ENCODE assay signal across 16 mouse cellular contexts in genomic region chr4:117599986-117600565, GRCm38 (mm10). TPM values are rescaled to one million over a fixed set of nuclear protein-coding genes. Genes with fewer than 3 reads are reported as not detected.
DNase-seq lines count a peak whose midpoint lies in the region; ATAC-seq and TF ChIP-seq lines count a peak whose summit lies in the region.
"Had no signal": no experiment of that assay in that cellular context is flagged by ENCODE, and none has a peak within 500 bp of the region (broad histone marks: within the 10 kb centered on the region; RNA-seq: fewer than 3 reads in every experiment).

No protein-coding gene starts in this region.

- no peak overlapping the region for H3K4me3 ChIP-seq in forebrain, embryonic 14.5 days (ENCODE audit: low read depth, low read length)
- H3K4me3 ChIP-seq in forebrain, embryonic 12.5 days (replicated peaks) = no peak overlapping the region
- H3K4me3 ChIP-seq in hindbrain, embryonic 14.5 days (replicated peaks; ENCODE audit: low read length) = no peak overlapping the region
- H3K4me3 ChIP-seq in hindbrain, embryonic 10.5 days = no peak overlapping the region
- no peak overlapping the region for H3K4me3 ChIP-seq in midbrain, postnatal 0 days (ENCODE audit: low read depth, low read length)
- H3K4me3 ChIP-seq in kidney, embryonic 14.5 days (ENCODE audit: low read length) = no peak overlapping the region
- H3K4me3 ChIP-seq: heart, embryonic 10.5 days; intestine, embryonic 15.5 days; kidney, embryonic 15.5 days; liver, embryonic 13.5 days had no signal

- H3K4me2 ChIP-seq in forebrain, embryonic 14.5 days (ENCODE audit: low read length) = no peak overlapping the region
- H3K4me2 ChIP-seq in forebrain, embryonic 12.5 days = no peak overlapping the region
- H3K4me2 ChIP-seq in hindbrain, embryonic 14.5 days (replicated peaks) = no peak overlapping the region
- no peak overlapping the region for H3K4me2 ChIP-seq in midbrain, postnatal 0 days (ENCODE audit: low read depth, low read length, poor library complexity, severe bottlenecking)
- no peak overlapping the region for H3K4me2 ChIP-seq in kidney, embryonic 14.5 days (replicated peaks; ENCODE audit: low read depth, low read length)
- H3K4me2 ChIP-seq: intestine, embryonic 15.5 days; kidney, embryonic 15.5 days; liver, embryonic 13.5 days had no signal

- H3K27ac ChIP-seq in forebrain, embryonic 14.5 days (ENCODE audit: low read depth, low read length) = no peak overlapping the region
- H3K27ac ChIP-seq in forebrain, embryonic 12.5 days = no peak overlapping the region
- H3K27ac ChIP-seq in hindbrain, embryonic 14.5 days = 0 out of 2 replicates have a peak overlapping the region, but pooled peaks have one; percentile 47
- H3K27ac ChIP-seq in hindbrain, embryonic 10.5 days = no peak overlapping the region
- no peak overlapping the region for H3K27ac ChIP-seq in midbrain, postnatal 0 days (ENCODE audit: low read depth, low read length)
- H3K27ac ChIP-seq in kidney, embryonic 14.5 days (ENCODE audit: low read depth, low read length) = no peak overlapping the region
- H3K27ac ChIP-seq: heart, embryonic 10.5 days; intestine, embryonic 15.5 days; kidney, embryonic 15.5 days; liver, embryonic 13.5 days had no signal

- WGBS in forebrain, embryonic 14.5 days = 43% methylated on average over 7 of the region's 7 CpGs
- WGBS in forebrain, embryonic 12.5 days = 50% methylated on average over 7 of the region's 7 CpGs
- 56% methylated on average over 7 of the region's 7 CpGs for WGBS in hindbrain, embryonic 14.5 days
- 64% methylated on average over 7 of the region's 7 CpGs for WGBS in hindbrain, embryonic 10.5 days
- 42% methylated on average over 7 of the region's 7 CpGs for WGBS in midbrain, postnatal 0 days
- 64% methylated on average over 7 of the region's 7 CpGs for WGBS in kidney, embryonic 14.5 days

- no peak for TF ChIP-seq CTCF in midbrain, postnatal 0 days (IDR thresholded peaks at IDR 0.05)

- H3K27me3 ChIP-seq in forebrain, embryonic 14.5 days (replicated peaks; ENCODE audit: control insufficient read depth, insufficient read depth, low read length) = no peaks in the 10 kb centered on the region
- H3K27me3 ChIP-seq in forebrain, embryonic 12.5 days = no peaks in the 10 kb centered on the region
- no peaks in the 10 kb centered on the region for H3K27me3 ChIP-seq in hindbrain, embryonic 14.5 days (ENCODE audit: control insufficient read depth, insufficient read depth, low read length)
- H3K27me3 ChIP-seq in hindbrain, embryonic 10.5 days (ENCODE audit: insufficient read depth, poor library complexity, severe bottlenecking) = peaks cover 47% of the 10 kb centered on the region
- H3K27me3 ChIP-seq in midbrain, postnatal 0 days (ENCODE audit: insufficient read depth, low read length) = no peaks in the 10 kb centered on the region
- H3K27me3 ChIP-seq in kidney, embryonic 14.5 days (ENCODE audit: control insufficient read depth, insufficient read depth, low read length) = no peaks in the 10 kb centered on the region
- H3K27me3 ChIP-seq: intestine, embryonic 15.5 days; kidney, embryonic 15.5 days; liver, embryonic 13.5 days had no signal

- H3K36me3 ChIP-seq in forebrain, embryonic 14.5 days (ENCODE audit: control insufficient read depth, insufficient read depth, low read length) = peaks cover 29% of the 10 kb centered on the region
- peaks cover 32% of the 10 kb centered on the region for H3K36me3 ChIP-seq in forebrain, embryonic 12.5 days (replicated peaks)
- peaks cover 36% of the 10 kb centered on the region for H3K36me3 ChIP-seq in hindbrain, embryonic 14.5 days (replicated peaks; ENCODE audit: control insufficient read depth, insufficient read depth)
- peaks cover 46% of the 10 kb centered on the region for H3K36me3 ChIP-seq in hindbrain, embryonic 10.5 days
- H3K36me3 ChIP-seq in midbrain, postnatal 0 days (ENCODE audit: insufficient read depth, low read length) = peaks cover 14% of the 10 kb centered on the region
- peaks cover 38% of the 10 kb centered on the region for H3K36me3 ChIP-seq in kidney, embryonic 14.5 days (ENCODE audit: control insufficient read depth, insufficient read depth, low read length)

- H3K9me3 ChIP-seq in forebrain, embryonic 14.5 days (replicated peaks; ENCODE audit: control insufficient read depth, low read length) = no peaks in the 10 kb centered on the region
- H3K9me3 ChIP-seq in forebrain, embryonic 12.5 days = no peaks in the 10 kb centered on the region
- no peaks in the 10 kb centered on the region for H3K9me3 ChIP-seq in hindbrain, embryonic 14.5 days (ENCODE audit: control insufficient read depth, low read length)
- H3K9me3 ChIP-seq in hindbrain, embryonic 10.5 days = no peaks in the 10 kb centered on the region
- H3K9me3 ChIP-seq in midbrain, postnatal 0 days (ENCODE audit: low read length) = no peaks in the 10 kb centered on the region
- H3K9me3 ChIP-seq in kidney, embryonic 14.5 days (ENCODE audit: control insufficient read depth, low read length) = no peaks in the 10 kb centered on the region
- H3K9me3 ChIP-seq: heart, embryonic 10.5 days; intestine, embryonic 15.5 days; kidney, embryonic 15.5 days; liver, embryonic 13.5 days had no signal

- H3K9ac ChIP-seq in forebrain, embryonic 14.5 days (ENCODE audit: low read length) = no peak overlapping the region
- no peak overlapping the region for H3K9ac ChIP-seq in forebrain, embryonic 12.5 days
- no peak overlapping the region for H3K9ac ChIP-seq in hindbrain, embryonic 14.5 days
- no peak overlapping the region for H3K9ac ChIP-seq in midbrain, postnatal 0 days (replicated peaks; ENCODE audit: low read length, poor library complexity, severe bottlenecking)
- no peak overlapping the region for H3K9ac ChIP-seq in kidney, embryonic 14.5 days (ENCODE audit: low read depth, low read length)
- H3K9ac ChIP-seq: intestine, embryonic 15.5 days; kidney, embryonic 15.5 days; liver, embryonic 13.5 days had no signal

- H3K4me1 ChIP-seq in forebrain, embryonic 14.5 days (ENCODE audit: control insufficient read depth, insufficient read depth, low read length) = peaks cover 6% of the 10 kb centered on the region; the same call in 1 of the 2 replicates
- H3K4me1 ChIP-seq in forebrain, embryonic 12.5 days = peaks cover 30% of the 10 kb centered on the region
- peaks cover 16% of the 10 kb centered on the region for H3K4me1 ChIP-seq in hindbrain, embryonic 14.5 days (replicated peaks; ENCODE audit: control insufficient read depth, insufficient read depth, low read length)
- H3K4me1 ChIP-seq in hindbrain, embryonic 10.5 days (replicated peaks) = peaks cover 36% of the 10 kb centered on the region
- peaks cover 5% of the 10 kb centered on the region for H3K4me1 ChIP-seq in midbrain, postnatal 0 days (ENCODE audit: insufficient read depth, low read length)
- peaks cover 3% of the 10 kb centered on the region; the same call in 1 of the 2 replicates for H3K4me1 ChIP-seq in kidney, embryonic 14.5 days (ENCODE audit: control insufficient read depth, insufficient read depth, low read length)
- H3K4me1 ChIP-seq: intestine, embryonic 15.5 days had no signal

- peak; percentile 38 for DNase-seq in forebrain, embryonic 14.5 days (ENCODE audit: low spot score)
- no peak for DNase-seq in hindbrain, embryonic 14.5 days (ENCODE audit: low spot score)
- DNase-seq in hindbrain, embryonic 10.5 days (ENCODE audit: low spot score) = no peak
- DNase-seq in fat pad, adult 2 months (ENCODE audit: extremely low read depth, low read depth, low spot score) = peak; percentile 79
- DNase-seq in midbrain, postnatal 0 days (ENCODE audit: low spot score) = peak; percentile 42
- no peak for DNase-seq in T-cell, adult 2 months (ENCODE audit: low spot score)
- DNase-seq: cerebellum, postnatal 25 days; layer of hippocampus, postnatal 36 days; liver, embryonic 13.5 days; right cerebral cortex, postnatal 25 days; thymus, postnatal 25 days had no signal

- no peak for ATAC-seq in forebrain, embryonic 14.5 days
- no peak for ATAC-seq in forebrain, embryonic 12.5 days (ENCODE audit: low FRiP score)
- ATAC-seq in hindbrain, embryonic 14.5 days (ENCODE audit: low FRiP score) = peak; percentile 34; the same call in 1 of the 2 replicates
- no peak for ATAC-seq in midbrain, postnatal 0 days (ENCODE audit: low FRiP score)
- no peak for ATAC-seq in kidney, embryonic 14.5 days (ENCODE audit: low FRiP score, low TSS enrichment)
- ATAC-seq: intestine, embryonic 15.5 days had no signal

RNA-seq across cellular contexts. Expression of gene Eri3, which starts 49.9 kb away (rescaled TPM):
- polyA plus RNA-seq in forebrain, embryonic 14.5 days (2014; fragmentation: Nextera tagmentation; extraction: Ambion mirVana) = 225 and 247 TPM in 2 replicates
- 158 and 168 TPM in 2 replicates for polyA plus RNA-seq in forebrain, embryonic 12.5 days (2016; fragmentation: Nextera tagmentation; extraction: Ambion mirVana)
- 262 and 267 TPM in 2 replicates for polyA plus RNA-seq in hindbrain, embryonic 14.5 days (2014; fragmentation: Nextera tagmentation; extraction: Ambion mirVana)
- 112 and 142 TPM in 2 replicates for polyA plus RNA-seq in hindbrain, embryonic 10.5 days (2016; fragmentation: Nextera tagmentation; extraction: Ambion mirVana)
- total RNA-seq in midbrain, postnatal 0 days (2014; rRNA removed) = 275 and 291 TPM in 2 replicates
- polyA plus RNA-seq in midbrain, postnatal 0 days (2015; fragmentation: Nextera tagmentation; extraction: Ambion mirVana) = 323 and 326 TPM in 2 replicates
- 138 and 161 TPM in 2 replicates for polyA plus RNA-seq in kidney, embryonic 14.5 days (2014; fragmentation: Nextera tagmentation; extraction: Ambion mirVana)

Comparison
In these comparisons a context has a peak if more than half of its experiments do, and no peak if none do; other contexts are left out.
1. DNase-seq: peak in forebrain, embryonic 14.5 days (single experiment), fat pad, adult 2 months (single experiment) and midbrain, postnatal 0 days (single experiment); none in hindbrain, embryonic 14.5 days (single experiment), hindbrain, embryonic 10.5 days (single experiment) and T-cell, adult 2 months (single experiment).